Mouse (Mus musculus) urinary bladder, postnatal 25 days (tissue): ENCODE data around the gene Teddm2.

Source experiments
- DNase-seq: peaks from one replicate; pipeline ENCODE4 v3.0.0; 2022; ENCODE audit warnings: low spot score

Gene Teddm2

DNA sequence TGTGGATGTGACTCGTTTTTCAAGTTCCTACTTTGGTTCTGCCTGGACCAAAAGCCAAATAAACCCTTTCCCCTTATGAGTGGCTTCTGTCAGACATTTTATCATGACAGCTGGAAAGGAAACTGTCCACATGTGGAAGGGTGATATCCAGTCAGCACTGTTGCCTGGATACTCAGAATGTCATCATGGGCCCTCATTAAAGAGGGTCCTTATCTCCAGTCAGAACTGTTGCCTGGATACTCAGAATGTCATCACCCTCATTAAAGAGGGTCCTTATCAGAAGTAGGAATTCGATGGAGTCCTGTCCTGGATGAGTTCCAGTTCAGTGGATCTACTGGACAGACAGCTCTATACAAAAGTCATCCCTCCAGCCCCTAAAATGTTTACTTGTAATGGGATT lies 85.8 kb downstream of the Teddm2 start:
- no peak for DNase-seq

DNA sequence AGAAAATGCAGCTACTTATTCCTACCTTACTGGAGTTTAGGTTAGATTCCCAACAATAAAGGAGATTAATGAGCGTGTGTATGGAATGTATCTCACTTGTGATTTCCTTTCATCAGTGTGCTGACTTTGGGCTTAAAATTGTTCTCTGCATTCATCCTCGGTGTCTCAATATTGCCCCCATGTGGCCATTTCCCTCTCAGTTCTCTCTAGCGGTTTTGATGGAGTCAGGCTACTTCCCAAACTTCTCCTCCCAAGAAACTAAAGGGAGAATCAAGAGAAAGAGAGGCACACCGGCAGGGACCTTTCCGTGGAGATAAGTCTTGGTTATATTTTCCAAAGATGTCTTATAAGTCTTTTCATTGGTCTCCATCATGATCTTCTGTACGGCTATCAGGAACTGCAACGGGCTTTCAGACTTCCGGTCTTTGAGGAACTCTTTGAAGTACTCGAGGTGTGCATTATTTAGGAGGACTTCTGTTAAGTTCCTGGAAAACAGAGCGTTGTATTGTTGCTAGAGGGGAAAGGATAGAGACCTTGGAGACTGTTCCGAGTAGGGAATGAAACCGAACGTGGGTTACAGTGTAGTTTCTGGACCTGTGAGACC lies 92.5 kb downstream of the Teddm2 start:
- peak; percentile 55 for DNase-seq

DNA sequence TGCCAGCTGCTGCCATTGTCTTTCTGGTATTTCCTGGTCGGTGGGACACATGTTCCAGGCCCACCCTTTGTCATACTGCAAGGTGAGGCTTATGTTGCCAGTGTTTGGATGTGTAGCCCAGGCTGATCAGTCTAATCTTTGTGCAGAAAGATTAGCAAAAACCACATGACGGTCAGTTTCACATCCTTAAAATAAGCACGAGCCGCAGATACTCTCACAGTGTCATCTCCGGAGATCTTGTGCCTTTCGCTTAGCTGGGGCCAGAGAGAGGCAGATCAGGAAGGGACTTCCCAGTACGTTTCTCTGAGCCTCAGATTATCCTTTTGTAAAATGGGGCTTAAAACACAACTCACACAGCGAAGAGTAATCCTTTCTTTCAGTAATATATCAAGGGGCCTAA lies 96.5 kb downstream of the Teddm2 start:
- DNase-seq: no peak

DNA sequence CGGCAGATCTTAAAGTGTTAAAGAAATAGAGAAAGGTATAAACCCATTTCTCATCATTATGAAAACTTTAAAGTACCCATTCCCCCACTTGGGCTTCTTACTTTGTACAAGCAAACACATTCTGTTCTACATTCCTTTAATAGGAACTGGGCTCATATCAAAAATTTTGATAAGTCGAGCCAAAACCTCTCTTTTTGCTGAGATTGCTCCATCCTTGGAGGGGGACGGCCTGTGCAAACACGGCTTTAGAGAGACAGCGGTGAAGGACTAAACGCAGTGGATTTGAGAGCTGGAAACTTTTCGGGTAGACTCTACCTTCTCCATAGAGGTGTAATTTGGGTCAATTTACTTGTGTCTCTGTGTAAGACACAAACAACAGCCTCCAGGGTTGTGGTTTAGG lies 97.3 kb downstream of the Teddm2 start:
- DNase-seq: peak; percentile 3
